Comparison of ENCODE assay signal across 7 mouse cellular contexts in the genomic region with DNA sequence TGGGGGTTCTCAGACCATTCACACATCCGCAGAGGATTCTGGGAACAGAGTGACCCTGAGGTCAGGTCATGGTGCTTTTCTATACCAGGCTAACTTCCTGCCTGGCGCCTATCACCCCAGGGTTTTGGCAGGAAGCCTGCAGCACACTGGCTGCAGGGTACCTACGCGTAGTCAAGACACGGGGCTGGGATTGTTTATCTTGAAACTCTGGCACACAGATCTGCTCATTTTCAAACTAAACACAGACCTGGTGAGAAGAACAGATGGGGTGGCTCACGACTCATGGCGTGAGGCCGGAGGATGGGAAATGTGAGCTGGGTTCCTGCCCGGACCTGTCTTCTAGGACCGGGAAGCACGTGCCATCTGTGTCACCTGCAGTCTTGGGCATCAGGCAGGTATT. TPM values are rescaled to one million over a fixed set of nuclear protein-coding genes. Genes with fewer than 3 reads are reported as not detected.
DNase-seq lines count a peak whose midpoint lies in the region; ATAC-seq and TF ChIP-seq lines count a peak whose summit lies in the region.

No protein-coding gene starts in this region.

- H3K4me2 ChIP-seq in embryonic facial prominence, embryonic 11.5 days (ENCODE audit: low read depth, low read length), result no peak overlapping the region
- no peak overlapping the region for H3K4me2 ChIP-seq in lung, embryonic 14.5 days

- H3K27me3 ChIP-seq in embryonic facial prominence, embryonic 11.5 days (ENCODE audit: control insufficient read depth, insufficient read depth, low read length), result no peaks in the 10 kb centered on the region
- no peaks in the 10 kb centered on the region for H3K27me3 ChIP-seq in lung, embryonic 14.5 days (ENCODE audit: insufficient read depth, low read length)

- no peaks in the 10 kb centered on the region for H3K9me3 ChIP-seq in embryonic facial prominence, embryonic 11.5 days (replicated peaks; ENCODE audit: control insufficient read depth, low read length)
- no peaks in the 10 kb centered on the region for H3K9me3 ChIP-seq in lung, embryonic 14.5 days (ENCODE audit: low read depth, low read length)

- no peak overlapping the region for H3K4me3 ChIP-seq in embryonic facial prominence, embryonic 11.5 days (ENCODE audit: low read depth, low read length)
- no peak overlapping the region for H3K4me3 ChIP-seq in lung, embryonic 14.5 days (ENCODE audit: low read depth, low read length)

- H3K27ac ChIP-seq in embryonic facial prominence, embryonic 11.5 days (replicated peaks; ENCODE audit: low read depth, low read length), result peak overlapping the region; percentile 58
- peak overlapping the region; percentile 82 for H3K27ac ChIP-seq in lung, embryonic 14.5 days (ENCODE audit: low read depth)

- no peak for ATAC-seq in embryonic facial prominence, embryonic 11.5 days (replicated peaks; ENCODE audit: insufficient number of reproducible peaks, low FRiP score, low TSS enrichment, low read depth)
- ATAC-seq in hematopoietic stem cell, adult 5-6 weeks (replicated peaks in 1 of 2; ENCODE audit: insufficient read depth in 1 of 2, low FRiP score in 2 of 2, low TSS enrichment in 1 of 2, low read depth in 1 of 2, poor library complexity in 2 of 2, severe bottlenecking in 2 of 2), result peak; percentile 28 to 29; a peak in 3 of 4 replicates
- ATAC-seq in lung, embryonic 14.5 days (ENCODE audit: insufficient read depth), result peak; percentile 76

- H3K9ac ChIP-seq in embryonic facial prominence, embryonic 11.5 days (replicated peaks; ENCODE audit: low read length), result no peak overlapping the region
- no peak overlapping the region for H3K9ac ChIP-seq in lung, embryonic 14.5 days

- no peak for TF ChIP-seq CTCF in lung, embryonic 14.5 days (IDR thresholded peaks at IDR 0.05; ENCODE audit: low read depth)

- 25% methylated on average over 11 of the region's 11 CpGs for WGBS in embryonic facial prominence, embryonic 11.5 days
- WGBS in lung, embryonic 14.5 days, result 16% methylated on average over 11 of the region's 11 CpGs

- peaks cover 5% of the 10 kb centered on the region for H3K4me1 ChIP-seq in embryonic facial prominence, embryonic 11.5 days (ENCODE audit: control insufficient read depth, insufficient read depth, low read length)
- peaks cover 27% of the 10 kb centered on the region for H3K4me1 ChIP-seq in lung, embryonic 14.5 days (ENCODE audit: insufficient read depth)

- DNase-seq in 416B (ENCODE audit: low read depth) (peak; percentile 66), MN1 (ENCODE audit: low spot score) (peak; percentile 77)
- peak; percentile 57 for DNase-seq in embryonic facial prominence, embryonic 11.5 days (ENCODE audit: low spot score)
- DNase-seq in lung, embryonic 14.5 days, result peak; percentile 84
- DNase-seq in right cerebral cortex, postnatal 14 days, result peak; percentile 47
- no peak for DNase-seq in kidney, postnatal 14 days

- no peaks in the 10 kb centered on the region for H3K36me3 ChIP-seq in embryonic facial prominence, embryonic 11.5 days (replicated peaks; ENCODE audit: control insufficient read depth, insufficient read depth, low read depth, low read length)
- H3K36me3 ChIP-seq in lung, embryonic 14.5 days (ENCODE audit: insufficient read depth), result peaks cover 7% of the 10 kb centered on the region; the same call in 1 of the 2 replicates

RNA-seq across cellular contexts. Expression of gene Rasa3, which starts 52.5 kb away (rescaled TPM):
- polyA plus RNA-seq in embryonic facial prominence, embryonic 11.5 days (2014; fragmentation: Nextera tagmentation; extraction: Ambion mirVana), result 20.7 and 21.8 TPM in 2 replicates
- total RNA-seq in hematopoietic stem cell, adult 5-6 weeks (2017), result 104 and 131 TPM in 2 replicates
- polyA plus RNA-seq in lung, embryonic 14.5 days (2014; fragmentation: Nextera tagmentation; extraction: Ambion mirVana), result 41.7 and 48.1 TPM in 2 replicates
